Mouse (Mus musculus): ENCODE data around the gene Slc37a3.
A peak's percentile ranks its signal among the peaks of the same experiment; 100 is the strongest.

Gene Slc37a3

DNA sequence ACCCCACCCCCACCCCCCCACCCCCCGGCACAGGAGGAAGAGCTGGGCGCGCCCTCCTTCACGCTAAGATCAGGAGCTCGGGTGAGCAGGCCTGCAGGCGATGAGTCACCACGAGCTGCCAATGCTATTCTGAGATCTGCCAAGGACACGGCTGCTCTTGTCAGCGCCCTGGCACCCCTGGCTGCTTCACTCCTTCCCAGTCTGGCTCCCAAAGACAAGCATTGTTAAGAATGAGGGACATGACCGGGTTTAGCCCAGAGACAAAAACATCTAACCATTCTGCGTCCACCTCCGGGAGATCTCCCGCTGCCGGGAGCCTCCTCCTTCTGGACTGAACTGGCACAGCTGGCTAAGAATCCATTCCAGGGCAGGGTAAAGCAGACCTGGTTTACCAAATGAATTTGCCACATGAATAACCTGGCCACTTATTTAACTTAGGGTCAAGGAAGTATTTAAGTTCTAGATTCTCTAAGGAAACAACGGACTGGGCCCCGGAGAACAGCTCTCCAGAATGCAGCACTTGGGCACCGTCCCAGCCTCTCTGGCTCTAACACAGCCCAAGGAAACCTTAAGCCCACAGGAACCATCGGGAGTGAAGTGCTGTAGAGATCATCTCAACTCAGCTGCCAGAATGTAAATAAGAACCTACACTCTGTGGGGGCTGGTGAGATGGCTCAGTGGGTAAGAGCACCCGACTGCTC, 58.3 kb downstream of the Slc37a3 start:
- no peak for DNase-seq (ENCODE audit: low spot score in 2 of 2)

DNA sequence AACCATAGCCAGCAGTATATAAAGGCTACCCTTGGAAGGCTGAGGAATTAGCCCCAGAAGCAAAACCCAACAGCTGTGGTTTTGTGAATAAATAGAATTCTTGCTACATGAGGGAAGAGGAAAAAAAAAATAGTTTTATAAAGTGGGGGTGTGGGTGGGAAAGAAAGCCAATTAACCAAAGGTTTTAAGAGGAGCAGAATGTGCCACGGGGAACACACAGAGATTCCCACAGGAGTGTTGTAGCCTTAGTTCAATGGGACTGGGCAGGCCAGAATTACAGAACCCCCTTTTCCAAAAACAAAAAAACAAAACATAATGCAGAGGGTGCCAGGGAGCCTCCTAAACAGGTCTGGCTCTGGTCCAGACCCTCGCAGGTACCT, 58.9 kb downstream of the Slc37a3 start:
- DNase-seq (ENCODE audit: low spot score in 2 of 2): no peak

DNA sequence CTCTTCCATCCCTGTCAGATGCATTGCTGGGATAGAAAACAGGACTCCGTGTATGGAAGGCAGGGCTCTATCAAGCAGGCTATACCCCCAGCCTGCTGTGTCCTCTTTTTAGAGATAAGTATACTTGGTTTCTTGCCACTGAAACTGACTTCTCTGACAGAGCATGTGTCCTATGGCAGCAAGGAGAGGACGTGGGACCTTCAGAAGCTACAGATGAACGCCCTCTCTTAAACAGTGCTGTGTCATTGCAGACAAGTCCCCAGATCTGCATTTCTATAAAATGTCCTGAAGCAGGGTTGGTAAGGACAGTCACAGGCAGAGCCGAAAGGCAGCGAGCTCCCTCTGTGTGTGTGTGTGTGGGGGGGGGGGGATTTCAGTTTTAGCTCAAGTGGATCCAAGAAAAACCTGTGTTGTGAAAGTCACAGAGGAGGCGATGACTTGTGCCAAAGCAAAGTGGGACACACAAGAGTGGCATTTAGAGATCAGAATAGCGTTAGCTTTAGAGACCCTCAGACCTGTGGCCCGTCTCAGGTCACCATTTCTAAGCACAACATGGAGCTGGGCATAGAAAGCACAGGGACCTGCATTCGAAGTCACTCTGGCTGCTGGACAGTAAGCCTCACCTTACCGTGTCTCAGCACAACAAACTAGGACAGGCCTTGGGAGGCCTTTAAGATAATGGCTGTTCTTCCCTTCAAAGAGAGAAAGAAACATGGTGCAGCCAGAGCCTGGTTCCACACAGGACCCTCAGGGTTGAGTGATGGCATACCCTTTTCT, 59.4 kb downstream of the Slc37a3 start:
- DNase-seq (ENCODE audit: low spot score in 2 of 2): no peak

DNA sequence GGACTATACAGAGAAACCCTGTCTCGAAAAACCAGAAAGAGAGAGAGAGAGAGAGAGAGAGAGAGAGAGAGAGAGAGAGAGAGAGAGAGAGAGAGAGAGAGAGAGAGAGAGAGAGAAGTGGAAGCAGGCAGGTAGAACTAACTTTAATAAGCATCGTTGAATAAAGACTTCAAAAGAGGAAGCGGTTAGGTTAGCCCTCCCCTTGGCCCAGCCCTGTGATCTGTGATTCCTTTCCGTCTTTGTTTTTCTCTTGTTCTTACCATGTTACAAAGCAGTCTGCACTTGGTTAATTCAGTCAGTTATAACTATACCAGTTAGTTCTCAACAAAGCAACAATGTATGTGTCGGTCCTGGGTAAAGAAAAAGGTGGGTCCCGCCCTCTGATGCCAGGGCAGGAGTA, 61.4 kb downstream of the Slc37a3 start:
- DNase-seq (ENCODE audit: low spot score in 2 of 2): peak in 1 of 2 experiments; percentile 51

DNA sequence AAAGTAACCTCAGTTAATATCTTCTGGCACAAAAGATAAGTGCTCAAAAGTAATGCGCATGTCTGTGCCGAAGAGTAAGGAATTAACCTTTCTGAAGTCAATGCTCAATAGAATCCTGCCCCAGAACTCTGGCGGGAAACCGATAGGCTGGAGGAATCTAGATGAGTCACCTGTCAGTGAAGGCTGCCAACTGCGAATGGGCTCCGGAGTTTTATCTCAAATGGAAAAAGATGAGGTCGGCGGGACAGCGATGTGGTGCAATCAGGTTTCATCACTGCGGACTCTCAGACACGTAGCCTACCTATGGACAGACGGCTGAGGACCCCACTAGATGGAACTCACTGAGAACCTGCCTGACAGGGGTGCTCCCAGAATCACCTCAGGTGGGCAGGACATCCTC, 63.0 kb downstream of the Slc37a3 start:
- no peak for DNase-seq (ENCODE audit: low spot score in 2 of 2)

DNA sequence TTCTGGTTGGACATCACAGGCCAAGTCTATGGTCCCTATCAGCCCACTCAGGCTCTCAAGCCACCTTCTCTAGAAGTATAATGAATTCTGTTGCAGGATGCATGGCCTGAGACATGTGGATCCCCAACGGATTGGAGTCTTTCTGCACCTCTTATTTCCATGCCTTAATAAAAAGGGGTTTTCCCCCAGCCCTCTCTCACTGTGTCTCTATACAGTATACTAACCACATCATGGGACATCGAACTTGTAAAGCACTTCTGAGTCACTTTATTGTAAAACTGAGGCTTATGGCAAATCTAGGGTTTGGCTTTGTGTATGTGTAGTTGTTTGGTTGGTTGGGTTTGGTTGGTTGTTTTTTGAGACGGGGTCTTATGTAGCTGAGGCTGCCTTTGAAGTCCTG, 65.7 kb downstream of the Slc37a3 start:
- no peak for DNase-seq (ENCODE audit: low spot score in 2 of 2)

DNA sequence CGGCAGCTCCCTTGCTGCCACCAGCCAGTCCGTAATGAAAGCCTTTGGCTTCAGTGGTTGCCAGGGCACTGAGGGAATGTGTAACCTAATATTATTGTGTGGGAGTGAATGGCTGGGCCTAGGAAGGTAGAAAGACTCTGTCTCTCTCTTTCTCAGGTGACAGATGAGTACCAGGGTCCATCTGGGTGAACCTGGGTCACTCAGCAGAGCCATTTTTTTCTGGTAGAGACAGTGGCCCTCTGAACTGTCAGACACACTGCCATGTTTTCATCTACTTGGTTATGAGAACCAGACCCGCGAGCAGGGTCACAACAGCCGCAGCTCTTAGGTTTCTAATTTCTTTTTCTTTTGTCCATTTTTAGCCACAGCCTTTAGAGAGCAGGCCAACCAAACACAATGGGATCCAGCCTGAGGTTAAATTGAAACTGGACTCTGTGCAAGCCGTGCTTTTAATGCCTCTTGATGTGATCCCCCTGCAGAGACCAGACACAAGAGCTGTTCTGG, 73.1 kb downstream of the Slc37a3 start:
- no peak for DNase-seq (ENCODE audit: low spot score in 2 of 2)

DNA sequence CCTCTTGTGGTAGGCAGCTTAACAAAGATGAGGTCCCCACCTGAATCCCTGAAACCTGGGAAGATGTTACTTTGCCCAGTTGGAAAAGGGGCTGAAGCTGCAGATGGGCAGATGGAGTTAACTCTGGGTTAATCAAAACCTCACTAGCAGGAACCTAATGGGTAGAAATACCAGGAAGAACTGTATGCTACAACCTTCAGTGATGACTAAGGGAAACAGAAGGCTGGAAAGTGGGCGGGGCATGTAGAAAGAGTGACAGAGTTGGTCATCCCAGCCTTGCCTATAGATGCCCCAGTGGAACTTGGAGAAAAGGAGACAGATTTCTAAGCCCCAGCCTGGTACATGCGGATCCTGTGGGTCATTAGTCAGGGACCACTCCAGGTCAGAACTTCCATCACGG, 76.0 kb downstream of the Slc37a3 start:
- DNase-seq (ENCODE audit: low spot score in 2 of 2): peak in 1 of 2 experiments; percentile 45

DNA sequence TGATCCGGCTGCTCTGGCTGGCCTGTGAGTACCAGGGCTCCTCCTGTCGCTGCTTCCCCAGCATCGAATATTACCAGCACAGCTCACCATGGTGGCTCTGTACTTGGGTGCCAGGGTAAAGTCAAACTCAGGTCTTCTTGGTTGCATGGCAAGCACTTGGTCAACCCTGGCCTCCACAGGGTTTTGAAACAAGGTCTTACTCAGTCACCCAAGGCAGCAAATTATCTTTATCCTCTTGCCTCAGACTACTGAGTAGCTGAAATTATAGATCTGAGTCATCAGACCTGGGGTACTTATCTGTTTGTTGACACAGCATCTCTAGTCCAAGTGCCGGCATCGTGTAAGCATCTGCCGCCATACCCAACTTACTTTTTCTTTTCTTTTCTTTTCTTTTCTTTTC, 80.4 kb downstream of the Slc37a3 start:
- DNase-seq (ENCODE audit: low spot score in 2 of 2): no peak

DNA sequence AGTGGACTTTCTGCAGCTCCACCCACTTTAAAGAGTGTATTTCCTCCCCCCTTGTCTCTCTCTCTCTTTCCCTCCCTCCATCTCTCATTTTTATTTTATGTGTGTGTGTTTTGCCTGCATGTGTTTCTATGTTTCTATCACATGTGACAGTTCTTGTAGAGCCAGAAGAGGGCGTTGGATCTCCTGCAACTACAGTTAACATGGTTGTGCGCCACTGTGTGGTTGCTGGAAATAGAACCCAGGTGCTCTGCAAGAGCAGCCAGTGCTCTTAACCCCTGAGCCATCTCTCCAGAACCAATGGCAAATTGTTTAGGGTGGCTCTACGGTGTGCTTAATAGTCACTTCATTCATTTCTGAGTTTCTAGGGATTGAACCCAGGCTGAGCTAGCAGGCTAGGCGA, 81.0 kb downstream of the Slc37a3 start:
- DNase-seq (ENCODE audit: low spot score in 2 of 2): no peak

DNA sequence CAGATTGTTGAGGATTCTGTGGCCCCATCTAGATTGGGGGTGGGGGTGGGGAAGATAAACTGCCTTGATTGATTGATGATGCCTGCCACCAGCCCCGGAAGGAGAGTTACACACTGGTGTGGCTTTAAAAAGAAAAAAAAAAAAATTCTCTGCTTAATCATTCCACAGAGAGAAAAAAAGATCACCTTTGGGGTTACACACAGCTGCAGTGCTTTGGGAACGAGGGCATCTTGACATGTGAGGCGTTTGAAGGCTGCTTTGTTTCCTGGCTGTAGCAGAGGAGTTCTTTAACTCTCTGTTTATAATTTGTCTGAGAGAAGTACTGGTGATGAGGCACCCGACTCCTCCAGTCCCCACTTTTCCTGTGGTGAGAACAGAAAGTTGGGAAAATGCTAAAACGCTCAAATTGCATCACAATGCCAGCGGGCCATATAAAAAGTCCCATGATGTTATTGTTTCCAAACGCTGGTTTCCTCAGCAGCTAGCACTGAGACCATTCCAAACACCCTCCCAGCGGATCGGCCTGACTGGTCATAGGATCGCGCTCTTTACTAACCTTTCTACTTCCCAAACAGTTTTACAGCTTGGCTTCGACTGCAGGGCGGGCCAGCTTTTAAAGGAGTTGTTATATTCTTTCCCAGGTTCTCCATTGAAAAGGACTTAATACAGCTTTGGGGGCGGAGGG, 81.6 kb downstream of the Slc37a3 start:
- no peak for DNase-seq (ENCODE audit: low spot score in 2 of 2)

DNA sequence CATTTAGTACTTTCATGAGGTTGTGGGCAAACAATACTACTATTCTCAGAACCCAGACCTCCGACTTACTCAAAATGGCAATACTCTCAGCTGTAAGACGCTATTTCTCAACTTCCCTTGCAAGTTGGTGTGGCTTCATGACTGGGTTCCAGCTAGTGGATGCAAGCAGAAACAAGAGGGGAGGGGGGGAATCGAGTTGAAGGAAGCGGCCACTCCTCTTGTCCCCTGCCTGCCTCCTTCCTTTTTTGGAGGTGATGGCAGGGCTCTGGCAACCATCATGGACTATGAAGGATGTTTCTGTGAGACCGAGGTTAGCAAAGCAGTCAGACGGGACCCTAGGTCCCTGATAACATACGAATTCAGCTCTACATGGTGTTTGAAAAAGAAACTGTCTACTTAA, 87.8 kb downstream of the Slc37a3 start:
- DNase-seq (ENCODE audit: low spot score in 2 of 2): no peak

DNA sequence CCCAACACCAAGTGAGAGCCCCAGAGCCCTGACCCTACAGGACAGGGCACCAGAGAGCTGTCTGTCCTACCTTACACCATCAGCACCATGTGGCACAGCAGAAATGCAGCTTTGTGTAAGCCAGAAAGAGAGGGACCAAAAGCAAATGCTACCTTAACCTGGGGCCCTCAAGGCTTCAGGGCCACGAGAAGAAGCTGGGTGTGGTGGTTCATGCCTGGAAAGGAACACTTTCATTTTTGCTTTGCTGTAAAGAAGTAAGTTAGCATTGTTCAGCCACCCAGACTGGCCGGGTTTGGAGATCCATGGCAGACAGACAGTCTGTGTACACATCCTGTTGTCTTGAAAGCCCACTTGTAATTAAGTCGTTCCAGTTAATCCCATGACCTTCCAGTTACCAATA, 89.7 kb downstream of the Slc37a3 start:
- no peak for DNase-seq (ENCODE audit: low spot score in 2 of 2)

DNA sequence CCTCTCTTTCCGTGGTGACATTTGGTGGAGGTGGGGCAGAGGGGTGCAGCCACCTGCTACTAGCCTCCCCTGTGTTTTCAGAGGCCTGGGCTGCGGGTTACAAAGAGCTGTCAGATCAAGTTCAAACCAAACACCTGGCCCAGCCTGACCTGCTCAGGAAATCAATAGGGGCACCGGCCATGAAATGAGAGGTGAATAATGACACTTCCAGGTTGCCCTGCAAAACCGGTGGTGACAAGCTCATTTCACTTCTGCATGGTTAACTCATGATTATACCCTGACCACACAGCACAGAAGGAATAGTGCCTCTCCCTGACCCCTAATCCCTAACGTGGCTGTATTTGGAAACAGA, 90.8 kb downstream of the Slc37a3 start:
- DNase-seq (ENCODE audit: low spot score in 2 of 2): no peak

DNA sequence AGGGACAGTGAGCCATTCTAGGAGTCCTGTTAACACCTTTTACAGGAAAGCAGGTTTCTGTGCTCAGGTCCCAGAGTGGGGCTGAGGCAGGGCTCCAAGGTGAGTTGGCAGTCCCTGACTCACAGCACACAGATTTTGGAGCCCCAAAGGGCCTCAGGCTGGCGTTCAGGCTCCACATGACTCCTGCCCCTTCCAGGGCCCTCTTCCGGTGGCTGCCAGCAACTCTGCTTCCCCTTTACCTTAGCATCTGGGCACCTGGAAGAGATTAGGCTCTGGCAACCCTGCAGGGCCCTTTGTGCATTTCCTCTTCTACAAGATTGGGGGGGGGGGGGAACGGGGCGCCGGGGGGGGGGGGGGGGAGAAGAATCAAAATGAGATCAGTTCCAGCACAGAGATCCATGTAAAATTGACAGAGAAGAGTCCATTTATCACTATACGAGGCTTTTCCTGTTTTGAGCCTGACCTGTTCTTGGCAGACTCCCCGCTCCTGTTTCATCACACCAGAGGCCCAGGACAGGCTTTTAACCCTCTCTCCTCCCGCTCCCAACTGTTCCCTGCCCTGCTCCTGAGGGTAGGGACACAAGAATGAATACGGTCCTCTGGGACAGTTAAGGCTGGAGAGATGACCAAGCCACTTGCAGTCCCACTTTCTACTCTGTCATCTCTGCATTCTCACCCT, 91.3 kb downstream of the Slc37a3 start:
- DNase-seq (ENCODE audit: low spot score in 2 of 2): peak in 1 of 2 experiments; percentile 20

DNA sequence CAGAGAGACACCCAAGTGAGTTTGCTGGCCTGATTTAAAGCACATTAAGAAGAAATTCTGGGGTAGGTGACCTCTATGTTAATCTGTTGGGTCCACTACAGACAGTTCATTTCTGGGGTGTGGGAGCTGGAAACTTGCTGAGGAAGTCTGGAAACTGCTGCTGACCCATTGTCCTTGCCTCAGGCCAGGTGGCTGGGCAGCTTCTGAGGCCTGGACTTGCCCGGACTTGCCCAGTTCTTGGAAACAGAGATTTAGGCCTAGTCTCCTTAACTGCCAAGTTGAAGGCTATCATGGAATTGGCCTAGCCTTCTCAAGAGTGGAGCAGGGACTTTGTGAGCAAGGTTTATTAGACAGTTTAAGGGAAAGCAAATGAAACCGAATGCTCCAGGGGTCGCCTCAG, 92.6 kb downstream of the Slc37a3 start:
- DNase-seq (ENCODE audit: low spot score in 2 of 2): no peak
